13 mouse cellular contexts compared by ENCODE assay signal in genomic region chr8:122092476-122092875, GRCm38 (mm10).
"Had no signal": no experiment of that assay in that cellular context is flagged by ENCODE, and none has a peak within 500 bp of the region (broad histone marks: within the 10 kb centered on the region; RNA-seq: fewer than 3 reads in every experiment).

No protein-coding gene starts in this region.

- H3K9me3 ChIP-seq: kidney, embryonic 15.5 days; midbrain, embryonic 12.5 days; stomach, embryonic 15.5 days had no signal

- ATAC-seq: intestine, embryonic 16.5 days had no signal

- H3K27me3 ChIP-seq: kidney, embryonic 15.5 days; stomach, embryonic 15.5 days had no signal

- H3K9ac ChIP-seq: kidney, embryonic 15.5 days; liver, embryonic 14.5 days; midbrain, embryonic 12.5 days; stomach, embryonic 15.5 days had no signal

- DNase-seq: kidney, adult 2 months; liver; right cerebral cortex, postnatal 14 days; thymus, adult 2 months; thymus, postnatal 25 days had no signal

- H3K36me3 ChIP-seq: kidney, embryonic 15.5 days; midbrain, embryonic 12.5 days; stomach, embryonic 15.5 days had no signal

- H3K4me2 ChIP-seq: kidney, embryonic 15.5 days; midbrain, embryonic 12.5 days; stomach, embryonic 15.5 days had no signal

- H3K4me3 ChIP-seq: kidney, embryonic 15.5 days; left cerebral cortex, adult 2 months; megakaryocyte, embryonic 14.5 days; midbrain, embryonic 12.5 days; stomach, embryonic 15.5 days had no signal

- H3K4me1 ChIP-seq: stomach, embryonic 15.5 days had no signal

- H3K27ac ChIP-seq: left cerebral cortex, adult 2 months; liver, embryonic 14.5 days; macrophage; midbrain, embryonic 12.5 days; stomach, embryonic 15.5 days had no signal
